Mouse (Mus musculus) spleen, postnatal 4 days (tissue): ENCODE measurements at regions not wholly inside any gene's neighbourhood (a gene's known extent, or its start where the extent isn't known, plus 50 kb on each side); places are given as distances from the start of the nearest gene placed in this dataset.

ENCODE experiments used
- DNase-seq, 2 experiments: peaks; one replicate each; pipeline ENCODE4 v3.0.0; 2022; ENCODE audit warnings: low spot score in 2 of 2

DNA sequence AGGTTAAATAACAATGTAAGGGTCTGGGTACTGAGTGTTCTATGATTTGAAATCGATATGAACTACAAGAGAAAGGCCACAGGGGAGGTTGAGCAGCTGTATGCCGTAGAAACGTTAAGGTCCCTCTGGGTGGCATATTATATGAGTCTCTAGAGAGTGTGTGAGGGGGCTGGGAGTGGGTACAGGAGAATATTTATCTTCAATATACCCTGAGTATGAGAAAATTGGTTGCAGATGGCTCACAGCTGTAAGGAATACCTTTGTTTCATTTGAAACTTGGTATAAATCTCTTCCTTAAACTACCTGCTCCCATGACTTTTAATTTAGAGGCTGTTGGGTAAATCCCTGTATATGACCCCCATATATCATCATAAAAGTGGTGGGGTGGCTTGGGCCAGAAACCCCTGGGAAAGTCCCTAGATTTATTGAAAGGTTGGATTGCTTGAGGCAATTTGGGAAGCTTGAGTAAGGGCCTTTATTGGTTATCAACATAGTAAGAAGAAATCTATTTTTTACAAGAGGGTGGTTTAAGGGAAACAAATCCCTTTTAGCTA lies 128.7 kb upstream of the Prkg2 start:
- no peak for DNase-seq

DNA sequence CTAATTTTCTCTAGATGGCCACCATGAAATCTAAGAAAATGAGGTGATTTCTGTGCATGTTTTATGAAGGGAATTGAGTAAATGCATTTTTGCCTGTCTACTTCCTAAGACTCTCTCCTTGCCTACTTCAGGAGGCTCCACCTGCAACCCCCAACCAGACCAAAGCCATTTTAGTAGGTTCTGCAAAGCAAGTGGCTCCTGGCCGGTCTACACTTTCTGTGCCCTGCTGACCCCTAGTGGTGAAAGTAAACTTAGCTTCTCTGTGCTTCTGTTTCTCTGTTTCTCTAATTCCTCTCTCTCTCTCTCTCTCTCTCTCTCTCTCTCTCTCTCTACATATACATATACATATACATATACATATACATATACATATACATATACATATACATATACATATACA lies 120.8 kb upstream of the Prkg2 start:
- peak in 1 of 2 experiments; percentile 12 for DNase-seq

DNA sequence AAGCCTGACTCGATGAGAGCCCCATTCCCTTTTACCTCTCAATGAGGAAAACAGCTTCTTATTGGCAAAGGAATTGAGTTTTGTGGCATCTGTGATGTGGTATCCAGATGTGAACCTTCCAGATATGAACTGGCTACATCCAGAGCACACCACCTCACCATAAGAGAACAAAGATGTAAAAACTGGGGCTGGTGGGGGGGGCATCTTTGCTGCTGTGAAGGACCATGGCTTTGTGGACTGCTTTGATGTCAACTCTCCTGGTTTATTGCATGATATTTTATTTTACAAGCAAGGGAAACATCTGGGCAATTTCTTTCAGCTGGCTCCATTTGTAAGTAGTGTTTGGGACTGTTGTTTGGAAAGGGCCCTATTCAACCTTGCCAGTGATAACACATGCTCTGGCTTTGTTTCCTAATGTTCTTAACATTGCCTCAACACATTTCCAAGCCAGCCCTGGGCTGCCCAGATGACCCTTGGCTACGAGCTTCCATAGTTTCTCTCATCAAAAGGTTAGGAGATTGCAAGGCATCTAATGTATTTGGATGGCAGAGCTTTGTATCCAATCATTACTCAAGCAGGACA lies 116.2 kb upstream of the Prkg2 start:
- no peak for DNase-seq

DNA sequence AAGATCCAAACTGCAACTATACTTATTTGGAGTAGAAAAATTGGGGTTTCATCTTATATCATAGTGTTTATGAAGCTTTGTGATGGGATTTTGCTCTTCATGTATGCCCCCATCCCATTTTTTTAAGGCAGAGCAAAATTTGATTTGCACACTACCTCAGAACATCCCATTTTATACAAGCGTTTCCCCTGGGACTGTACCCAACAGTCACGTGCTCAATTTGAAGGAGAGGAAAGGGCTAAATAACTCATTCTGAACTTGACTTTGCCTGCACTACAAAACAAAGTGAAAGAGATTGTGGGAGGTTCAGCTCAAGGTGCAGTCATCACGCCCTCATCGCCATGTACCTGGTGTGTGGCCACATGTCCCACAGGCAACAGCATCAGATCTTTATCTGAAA lies 115.1 kb upstream of the Prkg2 start:
- no peak for DNase-seq

DNA sequence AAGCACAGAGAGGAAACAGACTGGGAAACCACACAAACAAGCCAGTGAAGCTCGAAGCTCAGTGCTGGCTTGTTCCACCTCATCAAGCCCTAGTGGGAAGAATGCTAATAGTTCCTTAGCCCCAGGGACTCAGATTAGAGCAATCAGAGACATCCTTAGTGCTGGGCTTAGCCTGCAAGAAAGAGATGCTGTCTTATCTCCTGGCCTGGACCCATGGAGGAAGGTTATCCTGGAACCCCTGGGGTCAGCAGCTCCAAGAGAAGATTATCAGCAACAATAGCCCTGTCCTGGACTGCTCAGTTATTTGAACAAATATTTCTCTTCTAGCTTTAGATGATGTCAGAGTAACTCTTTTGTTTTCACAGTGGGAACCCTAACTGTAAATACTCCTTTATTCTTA lies 112.8 kb upstream of the Prkg2 start:
- no peak for DNase-seq

DNA sequence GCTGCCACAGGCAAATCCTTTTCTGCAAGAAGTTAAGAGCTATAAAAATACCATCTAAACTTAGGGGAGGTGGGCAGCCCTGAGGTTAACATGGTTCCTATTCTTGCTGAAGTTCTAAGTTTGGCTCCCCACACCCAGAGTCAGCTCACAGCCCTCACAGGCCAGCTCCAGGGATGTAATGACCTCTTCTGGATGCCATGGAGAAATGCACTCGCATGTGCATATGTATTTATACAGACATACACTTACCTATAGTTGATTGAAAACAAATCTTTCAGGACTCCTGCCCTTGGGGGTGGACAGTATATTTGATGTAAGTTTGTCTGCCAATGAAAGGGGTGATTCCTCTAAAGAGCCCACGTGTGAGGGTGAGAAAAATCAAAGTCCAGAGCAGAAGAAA lies 95.5 kb upstream of the Prkg2 start:
- no peak for DNase-seq

DNA sequence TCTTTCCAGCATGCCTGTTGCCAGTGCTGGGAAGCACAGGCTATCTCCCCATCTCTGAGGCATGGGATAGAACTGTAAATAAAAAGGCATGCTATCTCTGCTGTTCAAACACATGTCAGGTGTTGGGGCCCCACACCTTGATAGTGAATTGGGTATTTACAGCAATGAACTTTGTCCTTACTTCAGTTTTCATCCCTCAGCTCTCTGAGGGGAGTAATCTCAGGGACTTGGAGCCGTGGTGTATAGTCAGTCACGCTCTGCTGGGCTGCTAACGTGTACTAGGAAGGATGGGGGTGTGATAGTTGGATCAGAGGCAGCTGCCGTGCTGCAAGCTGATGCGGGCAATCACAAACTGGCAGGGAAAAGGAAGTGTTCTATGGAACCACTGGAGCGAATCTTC lies 91.5 kb upstream of the Prkg2 start:
- DNase-seq, result no peak

DNA sequence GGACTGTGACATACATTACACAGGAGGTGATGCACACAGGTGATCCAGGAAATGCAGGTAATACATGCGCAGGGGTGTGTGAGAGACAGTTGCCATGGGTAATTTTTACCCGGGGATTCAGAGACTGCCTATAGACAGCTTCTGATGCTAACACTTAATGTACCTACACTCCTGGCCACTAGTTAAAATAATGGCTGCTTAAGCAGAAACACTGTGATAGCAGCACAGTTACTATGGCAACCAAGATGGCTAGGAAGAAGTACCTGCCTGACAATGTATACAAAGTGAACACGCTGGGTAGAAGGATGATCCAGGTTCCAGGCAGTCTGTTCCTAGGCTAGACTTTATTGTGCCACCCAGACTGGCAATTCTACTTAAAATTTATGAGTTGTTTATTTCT lies 88.3 kb upstream of the Prkg2 start:
- no peak for DNase-seq

DNA sequence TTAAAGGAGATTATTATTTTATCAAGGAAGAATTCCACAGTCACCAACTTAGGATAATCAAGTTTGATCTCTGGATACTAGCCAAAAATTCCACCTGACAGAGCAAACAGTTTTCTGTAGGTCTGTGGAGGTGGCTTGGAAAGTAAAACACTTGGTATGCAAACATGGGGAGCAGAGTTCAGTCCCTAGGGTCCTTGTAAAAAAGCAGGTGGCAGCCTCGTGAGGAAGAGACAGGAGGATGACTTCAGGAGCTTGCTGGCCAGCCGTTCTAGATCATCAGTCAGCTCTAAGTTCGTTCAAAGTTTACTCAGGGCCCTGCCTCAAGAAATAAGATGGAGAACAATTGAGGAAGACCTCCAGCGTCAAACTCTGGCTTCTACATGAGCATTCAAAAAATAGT lies 74.6 kb upstream of the Prkg2 start:
- no peak for DNase-seq

DNA sequence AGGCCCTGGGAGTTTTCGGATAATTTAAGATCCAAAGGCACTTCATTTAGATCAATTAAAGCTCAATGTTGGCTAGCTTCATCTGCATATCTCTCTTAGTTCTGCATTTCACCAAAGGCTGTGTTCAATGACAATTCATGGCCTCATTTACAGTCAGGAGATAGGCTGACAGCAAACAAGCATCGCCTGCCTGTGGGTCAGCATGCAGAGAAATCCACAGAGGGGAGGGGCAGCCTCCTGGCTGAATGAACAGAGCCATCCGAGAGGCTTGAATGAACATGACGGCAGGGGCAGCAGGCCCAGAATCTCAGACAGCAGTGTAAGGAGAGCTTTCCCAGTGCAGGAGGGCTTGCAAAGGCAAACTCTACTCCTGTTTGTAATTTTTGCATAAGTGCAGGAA lies 74.1 kb upstream of the Prkg2 start:
- DNase-seq, result no peak

DNA sequence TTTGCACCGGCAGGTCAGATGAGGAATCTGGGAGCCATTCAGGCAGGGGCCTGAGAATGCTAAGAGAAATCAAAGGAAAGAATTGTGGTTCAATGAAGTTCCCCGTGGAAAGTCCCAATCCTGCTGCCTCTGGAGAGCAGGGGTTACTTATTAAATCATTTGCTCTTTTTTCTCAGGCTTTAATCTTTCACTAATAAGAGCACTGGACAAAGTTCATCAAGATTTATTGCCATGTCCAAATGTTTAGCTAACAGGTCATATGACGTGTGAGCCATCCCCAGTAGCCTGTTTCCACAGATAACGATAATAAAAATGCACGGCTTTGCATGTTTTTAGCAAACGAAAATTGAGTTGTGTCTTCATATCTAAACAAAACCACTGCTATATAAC lies 62.6 kb upstream of the Prkg2 start:
- no peak for DNase-seq

DNA sequence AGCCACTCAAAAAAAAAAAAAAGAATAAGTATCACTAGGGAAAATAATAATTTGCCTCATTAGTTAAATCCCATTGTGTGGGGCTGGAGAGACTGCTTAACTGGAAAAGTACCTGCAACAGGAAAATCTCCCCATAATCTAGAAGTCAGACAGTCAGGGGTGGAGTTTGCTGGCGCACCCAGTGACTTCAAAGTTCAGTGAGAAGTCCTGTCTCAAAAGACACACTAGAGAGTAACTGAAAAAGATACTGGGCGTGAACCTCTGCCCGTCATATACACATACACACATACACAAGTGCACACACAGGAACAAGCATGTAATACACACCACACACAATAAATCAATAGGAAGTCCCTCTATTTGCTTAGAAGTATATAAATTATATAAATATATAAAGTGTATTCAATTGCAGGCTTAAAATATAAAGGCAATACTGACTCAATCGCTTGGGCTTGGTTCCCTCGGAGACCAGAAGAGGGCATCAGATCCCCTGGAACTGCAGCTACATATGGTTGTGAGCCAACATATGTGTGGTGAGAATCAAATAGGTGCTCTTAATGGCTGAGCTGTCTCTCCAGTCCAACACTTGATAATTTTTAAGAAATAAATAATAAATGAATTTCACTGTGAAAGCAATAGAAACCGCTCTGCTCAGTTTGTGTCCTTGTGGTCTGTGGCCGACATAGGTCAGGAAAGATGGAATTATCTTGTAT lies 62.0 kb upstream of the Prkg2 start:
- DNase-seq, result no peak
